Mouse (Mus musculus): ENCODE measurements at regions not wholly inside any gene's neighbourhood (a gene's known extent, or its start where the extent isn't known, plus 50 kb on each side); places are given as distances from the start of the nearest gene placed in this dataset.

DNA sequence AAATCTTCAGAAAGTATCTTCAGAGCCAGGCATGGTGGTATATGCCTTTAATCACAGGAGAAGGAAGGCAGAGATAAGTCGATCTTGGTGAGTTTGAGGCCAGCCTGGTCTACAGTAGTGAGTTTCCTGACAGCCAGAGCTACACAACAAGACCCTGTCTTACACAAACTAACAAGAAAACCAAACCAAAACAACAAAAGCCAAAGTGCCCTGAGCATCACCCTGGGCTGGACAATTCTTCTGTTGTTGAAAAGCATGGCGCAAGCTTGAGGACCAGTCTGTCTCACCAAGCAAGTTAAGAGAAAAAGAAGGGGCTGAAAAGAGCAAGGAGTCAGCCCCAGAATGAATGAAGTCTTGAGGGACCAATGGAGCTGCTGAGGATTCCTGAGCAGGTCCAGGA lies 473.4 kb downstream of the Ttll7 start:
- TF ChIP-seq POLR2A (IDR thresholded peaks at IDR 0.05; ENCODE audit: borderline replicate concordance, control insufficient read depth, low read depth, low read length) (no peak), CTCF (IDR thresholded peaks at IDR 0.05; ENCODE audit: control insufficient read depth, insufficient read depth, low read length) (no peak)
- Histone ChIP-seq H3K4me1 (ENCODE audit: control insufficient read depth, insufficient read depth, low read length) (no peaks in the 10 kb centered on the region), H3K27ac (ENCODE audit: control insufficient read depth, insufficient read depth, low read depth, low read length, poor library complexity) (no peak overlapping the region), H3K4me3 (replicated peaks; ENCODE audit: control insufficient read depth, low read depth, low read length) (no peak overlapping the region)
- WGBS: 77% methylated on average over 2 of the region's 2 CpGs

DNA sequence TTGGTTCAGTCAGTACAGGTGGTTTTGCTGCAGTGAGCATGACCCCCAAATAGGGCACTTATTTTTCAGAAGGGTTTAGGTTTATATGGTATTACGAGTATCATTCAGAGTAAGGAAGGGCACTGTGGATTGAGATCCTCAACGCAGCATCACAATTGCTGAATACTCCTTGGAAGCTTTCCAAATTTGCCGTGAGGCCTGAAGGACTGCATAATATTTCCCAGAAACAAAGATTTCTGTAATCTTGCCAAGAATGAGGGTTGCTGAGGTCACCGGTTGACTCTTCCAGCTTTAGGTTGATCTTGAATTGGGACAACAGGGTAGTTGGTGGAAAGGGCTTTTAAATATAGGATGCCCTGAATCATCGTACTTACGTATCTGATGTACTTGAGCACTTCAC lies 482.1 kb downstream of the Ttll7 start:
- Histone ChIP-seq H3K4me3 (replicated peaks; ENCODE audit: control insufficient read depth, low read depth, low read length) (no peak overlapping the region), H3K4me1 (ENCODE audit: control insufficient read depth, insufficient read depth, low read length) (no peaks in the 10 kb centered on the region), H3K27ac (ENCODE audit: control insufficient read depth, insufficient read depth, low read depth, low read length, poor library complexity) (no peak overlapping the region)
- no peak for TF ChIP-seq CTCF (IDR thresholded peaks at IDR 0.05; ENCODE audit: control insufficient read depth, insufficient read depth, low read length)
- TF ChIP-seq POLR2A (IDR thresholded peaks at IDR 0.05; ENCODE audit: borderline replicate concordance, control insufficient read depth, low read depth, low read length): no peak
- WGBS: 91% methylated on average over 6 of the region's 6 CpGs

DNA sequence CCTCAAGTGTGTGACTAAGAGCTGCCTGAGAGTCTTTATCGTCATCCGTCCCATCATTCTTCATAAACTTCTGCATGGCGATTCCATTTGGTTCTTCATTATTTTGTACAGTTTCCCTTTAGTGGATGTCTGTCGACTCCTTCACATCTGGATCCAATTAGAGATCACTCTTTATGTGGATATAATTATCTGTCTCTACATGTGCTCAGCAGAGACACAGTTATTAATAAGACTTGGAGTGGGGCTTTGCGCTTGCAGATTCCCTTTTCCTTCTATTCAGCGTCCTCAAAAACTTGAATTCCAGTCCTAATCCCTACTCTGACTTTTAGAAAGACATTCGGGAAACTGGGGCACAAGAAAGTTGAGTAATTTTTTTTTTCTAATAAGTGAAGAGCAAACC lies 483.1 kb downstream of the Ttll7 start:
- 82% methylated on average over 7 of the region's 7 CpGs for WGBS
- TF ChIP-seq CTCF (IDR thresholded peaks at IDR 0.05; ENCODE audit: control insufficient read depth, insufficient read depth, low read length): no peak
- no peak for TF ChIP-seq POLR2A (IDR thresholded peaks at IDR 0.05; ENCODE audit: borderline replicate concordance, control insufficient read depth, low read depth, low read length)
- no peak overlapping the region for H3K27ac ChIP-seq (ENCODE audit: control insufficient read depth, insufficient read depth, low read depth, low read length, poor library complexity)

DNA sequence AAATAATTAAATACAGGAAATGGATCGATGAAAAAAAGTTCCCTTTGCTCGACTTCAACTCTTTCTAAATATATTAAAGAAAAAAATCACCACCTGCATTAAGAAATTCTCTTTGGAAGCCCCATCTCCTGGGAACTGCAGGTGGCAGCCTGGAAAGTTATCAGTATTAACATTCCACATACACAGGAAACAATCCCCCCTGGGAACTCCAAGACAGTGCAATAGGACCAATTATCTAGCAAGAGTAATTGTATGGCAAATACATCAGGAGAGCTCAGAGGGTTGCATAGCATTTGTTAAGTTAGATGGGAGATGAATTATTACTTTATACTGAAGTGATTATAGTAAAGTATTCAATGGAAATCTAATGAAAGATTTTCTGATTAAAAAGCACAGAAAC lies 487.3 kb downstream of the Ttll7 start:
- Histone ChIP-seq H3K27ac (ENCODE audit: control insufficient read depth, insufficient read depth, low read depth, low read length, poor library complexity) (no peak overlapping the region), H3K4me3 (replicated peaks; ENCODE audit: control insufficient read depth, low read depth, low read length) (no peak overlapping the region), H3K4me1 (ENCODE audit: control insufficient read depth, insufficient read depth, low read length) (no peaks in the 10 kb centered on the region)
- 58% methylated on average over 2 of the region's 2 CpGs for WGBS
- TF ChIP-seq CTCF (IDR thresholded peaks at IDR 0.05; ENCODE audit: control insufficient read depth, insufficient read depth, low read length) (no peak), POLR2A (IDR thresholded peaks at IDR 0.05; ENCODE audit: borderline replicate concordance, control insufficient read depth, low read depth, low read length) (no peak)

More for the DNA sequence above, 483.1 kb downstream of the Ttll7 start:
- no peaks in the 10 kb centered on the region for H3K4me1 ChIP-seq (ENCODE audit: control insufficient read depth, insufficient read depth, low read length)
- H3K4me3 ChIP-seq (replicated peaks; ENCODE audit: control insufficient read depth, low read depth, low read length): no peak overlapping the region

DNA sequence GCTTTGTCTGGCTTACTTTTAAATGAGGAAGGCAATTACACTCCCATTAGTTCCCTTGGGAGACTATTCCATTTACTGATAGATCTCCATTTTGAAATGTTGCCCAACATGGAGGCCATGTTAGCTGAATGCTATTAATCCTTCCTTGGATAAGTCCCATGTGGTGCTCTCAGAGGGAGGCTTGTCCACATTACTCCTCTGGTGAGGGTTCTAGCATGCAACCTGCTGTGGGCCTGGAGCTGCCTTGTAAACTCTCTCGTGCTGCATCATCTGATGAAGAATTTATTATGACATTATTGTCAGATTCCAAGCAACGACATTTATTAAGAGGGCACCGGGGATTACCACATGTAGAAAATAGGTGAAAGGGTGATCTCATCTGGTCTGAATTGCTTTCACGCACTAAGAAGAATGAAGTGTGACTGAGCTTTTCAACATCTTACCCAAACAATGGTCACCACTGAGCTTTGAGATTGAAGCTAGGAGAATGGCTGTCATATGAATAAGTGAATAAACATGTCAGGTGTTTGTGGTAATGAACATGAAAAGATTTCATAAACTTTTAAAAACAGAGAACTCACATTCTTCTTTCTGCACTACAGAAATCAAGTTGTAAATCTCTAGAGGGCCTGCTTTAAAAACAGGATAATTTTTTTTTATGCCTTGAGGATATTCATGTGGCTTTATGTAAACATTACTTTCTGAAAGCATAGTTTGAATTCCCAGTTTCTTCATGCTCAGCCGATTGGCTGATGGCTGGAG lies 495.3 kb downstream of the Ttll7 start:
- WGBS: 73% methylated on average over 5 of the region's 5 CpGs
- no peak overlapping the region for H3K27ac ChIP-seq (ENCODE audit: control insufficient read depth, insufficient read depth, low read depth, low read length, poor library complexity)
- TF ChIP-seq CTCF (IDR thresholded peaks at IDR 0.05; ENCODE audit: control insufficient read depth, insufficient read depth, low read length): no peak
- no peak for TF ChIP-seq POLR2A (IDR thresholded peaks at IDR 0.05; ENCODE audit: borderline replicate concordance, control insufficient read depth, low read depth, low read length)
- no peaks in the 10 kb centered on the region for H3K4me1 ChIP-seq (ENCODE audit: control insufficient read depth, insufficient read depth, low read length)
- no peak overlapping the region for H3K4me3 ChIP-seq (replicated peaks; ENCODE audit: control insufficient read depth, low read depth, low read length)

DNA sequence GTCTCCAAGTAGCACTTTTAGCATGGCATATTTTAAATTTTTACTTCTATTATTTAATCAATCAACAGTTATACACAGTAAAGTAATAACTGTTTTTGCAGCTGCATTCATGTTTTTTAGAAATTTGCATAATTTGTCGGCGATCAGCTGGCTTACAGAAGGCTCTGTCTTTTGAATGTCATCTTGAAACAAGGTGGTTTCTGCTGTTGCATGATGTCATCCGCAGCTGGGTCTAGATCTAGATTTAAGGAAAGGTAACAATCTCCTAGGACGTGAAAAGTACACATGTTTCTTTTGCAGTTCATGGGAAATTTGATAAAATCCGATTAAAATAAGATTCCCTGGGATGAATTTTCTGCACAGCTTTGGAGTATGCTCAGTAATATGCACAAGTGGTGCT lies 534.9 kb downstream of the Ttll7 start:
- no peaks in the 10 kb centered on the region for H3K4me1 ChIP-seq (ENCODE audit: control insufficient read depth, insufficient read depth, low read length)
- no peak overlapping the region for H3K4me3 ChIP-seq (replicated peaks; ENCODE audit: control insufficient read depth, low read depth, low read length)
- 77% methylated on average over 5 of the region's 5 CpGs for WGBS
- TF ChIP-seq CTCF (IDR thresholded peaks at IDR 0.05; ENCODE audit: control insufficient read depth, insufficient read depth, low read length): no peak
- TF ChIP-seq POLR2A (IDR thresholded peaks at IDR 0.05; ENCODE audit: borderline replicate concordance, control insufficient read depth, low read depth, low read length): no peak
- H3K27ac ChIP-seq (ENCODE audit: control insufficient read depth, insufficient read depth, low read depth, low read length, poor library complexity): no peak overlapping the region

DNA sequence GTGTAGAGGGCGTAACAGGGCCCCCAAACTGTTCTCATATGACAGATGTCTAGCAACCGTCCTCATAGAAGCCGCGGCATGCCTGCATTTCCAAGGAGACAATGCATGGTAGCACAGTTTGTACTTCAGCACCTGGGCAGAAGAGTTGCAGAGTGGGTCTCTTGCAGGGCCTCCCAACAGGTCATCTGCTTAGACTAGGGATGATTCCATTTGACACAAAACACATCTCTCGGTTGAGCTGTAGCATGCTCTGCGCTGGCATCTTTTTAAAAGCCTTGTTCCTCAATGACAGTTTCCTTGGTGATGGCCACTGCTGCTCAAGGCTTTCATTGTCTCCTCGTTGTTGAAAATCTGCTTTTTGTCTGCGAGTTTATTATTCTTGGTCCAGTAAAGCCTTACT lies 546.1 kb downstream of the Ttll7 start:
- 84% methylated on average over 8 of the region's 8 CpGs for WGBS

DNA sequence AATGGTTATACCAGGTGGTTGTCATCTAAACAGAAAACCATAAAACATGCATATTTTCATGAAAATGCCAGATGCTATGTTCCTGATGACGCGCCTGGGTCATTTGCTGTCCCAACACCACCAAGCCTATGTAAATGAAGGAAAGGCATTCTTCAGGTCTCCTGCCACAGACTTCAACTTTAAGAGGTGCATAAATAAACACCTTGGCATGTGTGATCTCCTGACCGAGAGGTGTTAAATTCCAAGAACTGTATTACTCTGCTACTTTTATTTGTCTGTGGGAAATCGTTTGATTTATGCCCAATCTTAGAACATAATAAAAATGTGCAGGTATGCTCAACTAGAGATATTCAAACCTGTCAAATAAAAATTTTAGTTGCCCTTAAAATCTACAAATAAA lies 560.1 kb downstream of the Ttll7 start:
- Histone ChIP-seq H3K4me3 (replicated peaks; ENCODE audit: control insufficient read depth, low read depth, low read length) (no peak overlapping the region), H3K27ac (ENCODE audit: control insufficient read depth, insufficient read depth, low read depth, low read length, poor library complexity) (no peak overlapping the region), H3K4me1 (ENCODE audit: control insufficient read depth, insufficient read depth, low read length) (no peaks in the 10 kb centered on the region)
- TF ChIP-seq POLR2A (IDR thresholded peaks at IDR 0.05; ENCODE audit: borderline replicate concordance, control insufficient read depth, low read depth, low read length): no peak
- TF ChIP-seq CTCF (IDR thresholded peaks at IDR 0.05; ENCODE audit: control insufficient read depth, insufficient read depth, low read length): no peak
- WGBS: 83% methylated on average over 4 of the region's 4 CpGs

More for the DNA sequence above, 546.1 kb downstream of the Ttll7 start:
- Histone ChIP-seq H3K4me3 (replicated peaks; ENCODE audit: control insufficient read depth, low read depth, low read length) (no peak overlapping the region), H3K4me1 (ENCODE audit: control insufficient read depth, insufficient read depth, low read length) (no peaks in the 10 kb centered on the region), H3K27ac (ENCODE audit: control insufficient read depth, insufficient read depth, low read depth, low read length, poor library complexity) (no peak overlapping the region)
- no peak for TF ChIP-seq POLR2A (IDR thresholded peaks at IDR 0.05; ENCODE audit: borderline replicate concordance, control insufficient read depth, low read depth, low read length)
- TF ChIP-seq CTCF (IDR thresholded peaks at IDR 0.05; ENCODE audit: control insufficient read depth, insufficient read depth, low read length): no peak

DNA sequence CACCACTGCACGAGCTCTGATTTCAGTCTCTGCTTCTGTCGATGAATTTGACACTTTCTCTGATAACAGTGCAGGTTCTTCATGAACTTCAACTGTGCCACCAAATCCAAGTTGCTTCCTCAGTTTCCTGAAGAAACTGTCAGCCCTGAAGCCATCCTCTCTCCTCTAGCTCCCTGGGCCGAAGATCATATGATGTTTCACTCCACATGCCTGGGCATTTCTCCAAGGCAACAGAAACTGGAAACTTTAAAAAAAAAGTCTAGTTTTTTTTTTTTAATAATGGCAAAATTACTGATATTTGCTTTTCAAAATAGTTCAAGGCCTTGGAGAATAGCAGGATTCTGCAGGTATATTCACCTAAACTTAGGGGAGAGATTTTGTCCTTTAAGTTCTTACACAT lies 564.8 kb downstream of the Ttll7 start:
- TF ChIP-seq CTCF (IDR thresholded peaks at IDR 0.05; ENCODE audit: control insufficient read depth, insufficient read depth, low read length) (no peak), POLR2A (IDR thresholded peaks at IDR 0.05; ENCODE audit: borderline replicate concordance, control insufficient read depth, low read depth, low read length) (no peak)
- Histone ChIP-seq H3K4me3 (replicated peaks; ENCODE audit: control insufficient read depth, low read depth, low read length) (no peak overlapping the region), H3K4me1 (ENCODE audit: control insufficient read depth, insufficient read depth, low read length) (no peaks in the 10 kb centered on the region), H3K27ac (ENCODE audit: control insufficient read depth, insufficient read depth, low read depth, low read length, poor library complexity) (no peak overlapping the region)
- 54% methylated on average over 3 of the region's 3 CpGs for WGBS
